Mouse (Mus musculus): ENCODE results near the gene Uqcrh. TPM values are rescaled to one million over a fixed set of nuclear protein-coding genes. Genes with fewer than 3 reads are reported as not detected.
A peak's percentile ranks its signal among the peaks of the same experiment; 100 is the strongest.

Uqcrh gene
- total and polyA plus RNA-seq, 3 experiments = 31.1 to 455 (median 132) TPM

DNA sequence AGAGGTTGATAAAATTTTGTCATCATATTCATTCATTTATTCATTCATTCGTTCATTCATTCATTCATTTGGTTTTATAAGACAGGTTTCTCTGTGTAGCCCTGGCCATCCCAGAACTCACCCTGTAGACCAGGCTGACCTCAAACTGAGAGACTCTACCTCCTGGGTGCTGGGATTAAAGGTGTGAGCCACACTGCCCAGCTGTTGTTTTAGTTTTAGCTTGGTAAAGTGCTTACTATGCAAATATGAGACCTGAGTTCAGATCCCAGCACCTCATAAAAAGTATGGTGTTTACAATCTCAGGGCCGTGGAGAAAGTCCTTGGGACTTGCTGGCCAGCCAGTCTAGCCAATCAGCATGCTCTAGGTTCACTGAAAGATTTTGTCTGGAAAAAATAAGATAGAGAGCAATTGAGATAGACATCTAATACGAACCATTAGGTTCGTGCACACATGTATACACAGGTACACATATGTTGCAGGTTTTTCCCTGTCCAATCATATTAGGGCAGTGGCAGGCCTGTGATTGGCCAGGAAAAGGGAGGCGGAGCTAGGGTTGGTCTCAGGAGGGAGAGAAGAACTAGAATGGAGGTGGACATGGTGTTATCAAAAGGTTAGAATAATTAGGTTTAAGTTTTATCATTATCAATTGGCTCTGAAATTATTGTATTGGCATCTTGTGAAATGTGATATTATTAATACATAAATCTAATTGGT, 15.7 kb downstream of the Uqcrh start:
- TF ChIP-seq GATA1 (IDR thresholded peaks at IDR 0.05; ENCODE audit: borderline replicate concordance, low read length) (no peak), POLR2AphosphoS5 (IDR thresholded peaks at IDR 0.05; ENCODE audit: insufficient replicate concordance, low read depth, low read length) (no peak), TAL1 (conservative IDR thresholded peaks at IDR 0.05; ENCODE audit: low read depth, low read length) (no peak), GATA2 (IDR thresholded peaks at IDR 0.05; ENCODE audit: borderline replicate concordance, low read depth, low read length) (no peak), CTCF (IDR thresholded peaks at IDR 0.05; ENCODE audit: low read depth, low read length) (no peak)
- ATAC-seq (ENCODE audit: extremely low read depth, insufficient number of reproducible peaks, low FRiP score, poor library complexity, severe bottlenecking) (no peak), DNase-seq (ENCODE audit: low spot score) (no peak)
- Histone ChIP-seq H3K36me3 (replicated peaks) (no peaks in the 10 kb centered on the region), H3K4me1 (ENCODE audit: insufficient read depth, low read depth, low read length) (peaks cover 20% of the 10 kb centered on the region), H3K4me3 (ENCODE audit: low read depth, low read length) (no peak overlapping the region), H3K9me3 (replicated peaks) (no peaks in the 10 kb centered on the region), H3K27me3 (ENCODE audit: insufficient read depth, low read length) (no peaks in the 10 kb centered on the region)

DNA sequence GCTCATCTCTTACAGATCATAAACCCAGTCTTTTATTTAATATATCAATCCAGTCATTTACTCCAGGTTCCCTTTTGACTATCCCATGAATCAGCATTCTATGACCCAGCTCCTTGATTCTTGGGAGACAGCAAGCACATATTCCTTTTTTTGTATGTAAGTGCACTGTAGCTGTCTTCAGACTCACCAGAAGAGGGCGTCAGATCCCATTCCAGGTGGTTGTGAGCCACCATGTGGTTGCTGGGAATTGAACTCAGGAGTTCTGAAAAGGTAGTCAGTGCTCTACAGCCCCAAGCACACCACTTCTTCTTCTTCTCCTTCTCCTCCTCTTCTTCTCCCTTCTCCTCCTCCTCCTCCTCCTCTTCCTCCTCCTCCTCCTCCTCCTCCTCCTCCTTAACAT, 17.3 kb downstream of the Uqcrh start:
- Histone ChIP-seq H3K9me3 (replicated peaks) (no peaks in the 10 kb centered on the region), H3K4me3 (ENCODE audit: low read depth, low read length) (no peak overlapping the region), H3K36me3 (replicated peaks) (no peaks in the 10 kb centered on the region), H3K27me3 (ENCODE audit: insufficient read depth, low read length) (no peaks in the 10 kb centered on the region), H3K4me1 (ENCODE audit: insufficient read depth, low read depth, low read length) (peaks cover 16% of the 10 kb centered on the region)
- TF ChIP-seq POLR2AphosphoS5 (IDR thresholded peaks at IDR 0.05; ENCODE audit: insufficient replicate concordance, low read depth, low read length) (no peak), TAL1 (conservative IDR thresholded peaks at IDR 0.05; ENCODE audit: low read depth, low read length) (no peak), GATA1 (IDR thresholded peaks at IDR 0.05; ENCODE audit: borderline replicate concordance, low read length) (no peak), CTCF (IDR thresholded peaks at IDR 0.05; ENCODE audit: low read depth, low read length) (no peak), GATA2 (IDR thresholded peaks at IDR 0.05; ENCODE audit: borderline replicate concordance, low read depth, low read length) (no peak)
- DNase-seq (ENCODE audit: low spot score) = no peak
- ATAC-seq (ENCODE audit: extremely low read depth, insufficient number of reproducible peaks, low FRiP score, poor library complexity, severe bottlenecking) = no peak

- Histone ChIP-seq H3K27me3 (ENCODE audit: insufficient read depth, low read length) (no peaks in the 10 kb centered on the region), H3K9me3 (replicated peaks) (no peaks in the 10 kb centered on the region), H3K4me3 (ENCODE audit: low read depth, low read length) (peak within 1 kb of the TSS; percentile 71), H3K4me1 (ENCODE audit: insufficient read depth, low read depth, low read length) (peaks cover 32% of the 10 kb centered on the region), H3K36me3 (replicated peaks) (peaks cover 34% of the 10 kb centered on the region)
- TF ChIP-seq CTCF (IDR thresholded peaks at IDR 0.05; ENCODE audit: low read depth, low read length) (no peak), TAL1 (conservative IDR thresholded peaks at IDR 0.05; ENCODE audit: low read depth, low read length) (no peak), POLR2AphosphoS5 (IDR thresholded peaks at IDR 0.05; ENCODE audit: insufficient replicate concordance, low read depth, low read length) (peak; percentile 94)
- DNase-seq (ENCODE audit: low spot score) (peak; percentile 70), ATAC-seq (ENCODE audit: extremely low read depth, insufficient number of reproducible peaks, low FRiP score, poor library complexity, severe bottlenecking) (peak; percentile 87)
Observed at GRCm38 (mm10) chr4:116053399-116053961, 21.4 kb downstream of the Uqcrh start, which contains the start of gene Nsun4. Nsun4 (minus strand) TSS chr4:116053876.

DNA sequence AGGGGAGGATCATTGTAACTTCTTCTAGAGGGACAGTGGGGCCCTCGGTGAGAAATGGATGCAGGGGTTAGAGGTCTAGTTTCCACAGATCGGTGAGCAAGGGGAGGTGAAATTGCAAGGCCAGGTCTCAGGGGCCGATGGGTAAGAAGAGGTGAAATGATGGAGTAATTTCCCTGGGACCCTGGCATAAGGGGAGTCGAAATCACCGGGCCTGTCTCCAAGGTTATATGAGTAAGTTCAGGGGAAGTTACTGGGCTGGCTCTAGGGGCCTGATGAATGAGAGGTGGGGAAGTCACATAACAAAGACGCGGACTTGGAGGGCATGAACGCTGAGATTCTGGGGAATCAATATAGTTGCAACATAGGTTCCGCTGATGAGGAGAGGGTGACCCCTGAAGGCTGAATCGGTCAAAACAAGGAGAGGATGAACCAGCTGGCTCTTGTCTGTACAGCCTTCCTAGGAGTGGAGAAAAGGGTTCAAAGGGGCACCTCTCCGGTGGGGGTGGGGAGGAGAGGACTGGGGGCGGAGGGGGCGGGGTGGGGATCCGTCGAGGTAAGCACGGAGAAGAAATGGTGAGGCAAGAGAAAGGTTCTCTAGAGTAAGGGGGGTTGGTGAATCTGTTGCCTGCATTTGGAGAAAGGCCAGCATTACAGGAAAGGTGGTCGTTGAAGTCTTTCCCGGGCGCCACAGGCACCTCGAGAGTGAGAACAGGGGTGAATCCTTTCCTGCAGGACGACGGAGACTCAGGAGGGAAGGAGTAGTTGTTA, 22.2 kb downstream of the Uqcrh start:
- DNase-seq (ENCODE audit: low spot score) = peak; percentile 28
- H3K36me3 ChIP-seq (replicated peaks) = peaks cover 41% of the 10 kb centered on the region

DNA sequence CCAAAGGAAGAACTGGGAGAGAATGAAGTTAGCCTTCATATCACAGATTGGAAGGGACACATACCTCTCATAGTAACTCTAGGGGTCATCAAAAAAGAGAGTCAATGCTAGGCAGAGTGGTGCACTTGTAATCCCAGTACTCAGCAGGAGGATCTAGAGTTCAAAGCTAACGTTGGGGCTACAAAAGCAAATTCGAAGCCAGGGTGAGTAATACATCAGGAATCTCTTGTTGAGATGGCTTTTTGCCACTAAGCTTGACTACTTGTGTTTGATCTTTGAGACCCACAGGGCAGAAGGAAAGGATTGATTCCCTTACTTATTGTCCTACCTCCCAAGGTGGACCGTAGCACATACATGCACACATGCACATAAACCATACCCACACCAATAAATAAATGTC, 25.7 kb downstream of the Uqcrh start:
- no peaks in the 10 kb centered on the region for H3K9me3 ChIP-seq (replicated peaks)
- H3K27me3 ChIP-seq (ENCODE audit: insufficient read depth, low read length) = no peaks in the 10 kb centered on the region
- TF ChIP-seq GATA2 (IDR thresholded peaks at IDR 0.05; ENCODE audit: borderline replicate concordance, low read depth, low read length) (no peak), POLR2AphosphoS5 (IDR thresholded peaks at IDR 0.05; ENCODE audit: insufficient replicate concordance, low read depth, low read length) (no peak), CTCF (IDR thresholded peaks at IDR 0.05; ENCODE audit: low read depth, low read length) (no peak), GATA1 (IDR thresholded peaks at IDR 0.05; ENCODE audit: borderline replicate concordance, low read length) (no peak), TAL1 (conservative IDR thresholded peaks at IDR 0.05; ENCODE audit: low read depth, low read length) (no peak)
- ATAC-seq (ENCODE audit: extremely low read depth, insufficient number of reproducible peaks, low FRiP score, poor library complexity, severe bottlenecking) = no peak
- peaks cover 58% of the 10 kb centered on the region for H3K36me3 ChIP-seq (replicated peaks)
- H3K4me3 ChIP-seq (ENCODE audit: low read depth, low read length) = no peak overlapping the region
- no peak for DNase-seq (ENCODE audit: low spot score)
- H3K4me1 ChIP-seq (ENCODE audit: insufficient read depth, low read depth, low read length) = peaks cover 33% of the 10 kb centered on the region

More for the DNA sequence above, 22.2 kb downstream of the Uqcrh start:
- ATAC-seq (ENCODE audit: extremely low read depth, insufficient number of reproducible peaks, low FRiP score, poor library complexity, severe bottlenecking) = no peak
- H3K27me3 ChIP-seq (ENCODE audit: insufficient read depth, low read length) = no peaks in the 10 kb centered on the region
- TF ChIP-seq CTCF (IDR thresholded peaks at IDR 0.05; ENCODE audit: low read depth, low read length) (no peak), POLR2AphosphoS5 (IDR thresholded peaks at IDR 0.05; ENCODE audit: insufficient replicate concordance, low read depth, low read length) (no peak)
- no peaks in the 10 kb centered on the region for H3K9me3 ChIP-seq (replicated peaks)
- peak overlapping the region; percentile 71 for H3K4me3 ChIP-seq (ENCODE audit: low read depth, low read length)
- peaks cover 36% of the 10 kb centered on the region for H3K4me1 ChIP-seq (ENCODE audit: insufficient read depth, low read depth, low read length)

- Histone ChIP-seq H3K36me3 (replicated peaks) (peaks cover 65% of the 10 kb centered on the region), H3K4me3 (ENCODE audit: low read depth, low read length) (no peak overlapping the region), H3K27me3 (ENCODE audit: insufficient read depth, low read length) (no peaks in the 10 kb centered on the region), H3K4me1 (ENCODE audit: insufficient read depth, low read depth, low read length) (peaks cover 28% of the 10 kb centered on the region), H3K9me3 (replicated peaks) (no peaks in the 10 kb centered on the region)
- no peak for ATAC-seq (ENCODE audit: extremely low read depth, insufficient number of reproducible peaks, low FRiP score, poor library complexity, severe bottlenecking)
- DNase-seq (ENCODE audit: low spot score) = no peak
- TF ChIP-seq GATA2 (IDR thresholded peaks at IDR 0.05; ENCODE audit: borderline replicate concordance, low read depth, low read length) (no peak), POLR2AphosphoS5 (IDR thresholded peaks at IDR 0.05; ENCODE audit: insufficient replicate concordance, low read depth, low read length) (no peak), GATA1 (IDR thresholded peaks at IDR 0.05; ENCODE audit: borderline replicate concordance, low read length) (no peak)
Observed at GRCm38 (mm10) chr4:116048130-116048920, 26.5 kb downstream of the Uqcrh start.
